In the genomic region with DNA sequence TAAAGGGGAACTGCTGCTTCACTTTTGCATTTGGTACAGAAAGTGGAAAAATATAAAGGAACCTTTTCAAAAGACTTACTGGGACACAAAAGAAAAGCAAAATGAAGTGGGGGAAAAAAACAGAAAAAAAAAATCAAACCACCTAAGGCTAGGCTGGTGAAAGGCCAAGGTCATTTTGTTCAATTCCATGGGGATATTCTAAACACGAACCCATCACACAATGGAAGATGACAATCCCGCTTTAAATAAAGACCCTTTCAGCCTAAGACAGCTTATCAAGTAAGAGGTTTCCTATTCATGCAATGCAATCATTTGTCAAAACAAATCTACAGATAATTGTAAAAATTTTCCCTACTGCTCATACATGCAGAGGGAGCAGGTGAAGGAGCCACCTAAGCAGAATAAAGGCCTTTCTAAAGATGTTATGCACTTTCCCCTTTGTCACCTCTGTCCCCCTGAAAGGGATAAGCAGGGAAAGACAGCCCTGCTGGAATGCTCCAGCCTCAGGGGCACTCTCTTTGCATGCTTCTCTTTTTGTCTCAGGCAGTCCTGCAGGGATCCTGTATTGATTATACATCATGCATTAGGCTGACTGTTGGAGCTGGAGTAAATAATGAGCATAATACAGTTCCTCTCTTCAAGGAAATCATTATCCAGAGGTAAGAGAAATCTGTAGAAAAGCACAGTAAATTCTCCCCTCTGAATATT, we compare ENCODE assay signal across 26 mouse cellular contexts.
DNase-seq lines count a peak whose midpoint lies in the region; ATAC-seq lines count a peak whose summit lies in the region.
"Had no signal": no experiment of that assay in that cellular context is flagged by ENCODE, and none has a peak within 500 bp of the region (broad histone marks: within the 10 kb centered on the region; RNA-seq: fewer than 3 reads in every experiment).

No protein-coding gene starts in this region.

- peak overlapping the region; percentile 45 for H3K27ac ChIP-seq in hindbrain, embryonic 10.5 days
- no peak overlapping the region for H3K27ac ChIP-seq in hindbrain, embryonic 16.5 days (ENCODE audit: low read depth, low read length)
- H3K27ac ChIP-seq in midbrain, embryonic 11.5 days (ENCODE audit: low read depth, low read length), result no peak overlapping the region
- peak overlapping the region; percentile 61; the same call in 1 of the 2 replicates for H3K27ac ChIP-seq in midbrain, embryonic 16.5 days (ENCODE audit: low read length)
- H3K27ac ChIP-seq: embryonic facial prominence, embryonic 12.5 days; heart, embryonic 13.5 days; hindbrain, embryonic 15.5 days; intestine, embryonic 15.5 days; liver, embryonic 15.5 days; neural tube, embryonic 12.5 days had no signal

- WGBS in hindbrain, embryonic 10.5 days, result 51% methylated on average over 2 of the region's 2 CpGs
- WGBS in hindbrain, embryonic 16.5 days, result 41% methylated on average over 2 of the region's 2 CpGs
- WGBS in midbrain, embryonic 11.5 days, result 47% methylated on average over 2 of the region's 2 CpGs
- WGBS in midbrain, embryonic 16.5 days, result 3% methylated on average over 2 of the region's 2 CpGs

- H3K4me1 ChIP-seq in hindbrain, embryonic 10.5 days (replicated peaks), result peaks cover 5% of the 10 kb centered on the region; the same call in 1 of the 2 replicates
- no peaks in the 10 kb centered on the region for H3K4me1 ChIP-seq in hindbrain, embryonic 16.5 days (ENCODE audit: control insufficient read depth, insufficient read depth, low read depth, low read length)
- H3K4me1 ChIP-seq in midbrain, embryonic 11.5 days (ENCODE audit: control insufficient read depth, insufficient read depth, low read length), result peaks cover 5% of the 10 kb centered on the region; the same call in 1 of the 2 replicates
- no peaks in the 10 kb centered on the region for H3K4me1 ChIP-seq in midbrain, embryonic 16.5 days (ENCODE audit: control insufficient read depth, insufficient read depth, low read length)
- H3K4me1 ChIP-seq: embryonic facial prominence, embryonic 12.5 days; heart, embryonic 13.5 days; hindbrain, embryonic 15.5 days; intestine, embryonic 15.5 days; liver, embryonic 15.5 days; neural tube, embryonic 12.5 days had no signal

- H3K36me3 ChIP-seq in hindbrain, embryonic 10.5 days, result no peaks in the 10 kb centered on the region
- no peaks in the 10 kb centered on the region for H3K36me3 ChIP-seq in hindbrain, embryonic 16.5 days (ENCODE audit: control insufficient read depth, insufficient read depth, low read length)
- H3K36me3 ChIP-seq in midbrain, embryonic 11.5 days (ENCODE audit: control insufficient read depth, insufficient read depth, low read length), result no peaks in the 10 kb centered on the region
- H3K36me3 ChIP-seq in midbrain, embryonic 16.5 days (ENCODE audit: control insufficient read depth, insufficient read depth, low read length), result no peaks in the 10 kb centered on the region
- H3K36me3 ChIP-seq: embryonic facial prominence, embryonic 12.5 days; heart, embryonic 13.5 days; hindbrain, embryonic 15.5 days; intestine, embryonic 15.5 days; liver, embryonic 15.5 days; neural tube, embryonic 12.5 days had no signal

- no peak overlapping the region for H3K4me2 ChIP-seq in hindbrain, embryonic 16.5 days (ENCODE audit: low read length)
- H3K4me2 ChIP-seq in midbrain, embryonic 11.5 days, result no peak overlapping the region
- H3K4me2 ChIP-seq in midbrain, embryonic 16.5 days (ENCODE audit: low read length), result no peak overlapping the region
- H3K4me2 ChIP-seq: embryonic facial prominence, embryonic 12.5 days; heart, embryonic 13.5 days; hindbrain, embryonic 15.5 days; intestine, embryonic 15.5 days; liver, embryonic 15.5 days; lung, embryonic 14.5 days; neural tube, embryonic 12.5 days had no signal

- no peaks in the 10 kb centered on the region for H3K27me3 ChIP-seq in hindbrain, embryonic 10.5 days (ENCODE audit: insufficient read depth, poor library complexity, severe bottlenecking)
- H3K27me3 ChIP-seq in hindbrain, embryonic 16.5 days (replicated peaks; ENCODE audit: control insufficient read depth, insufficient read depth, low read length), result no peaks in the 10 kb centered on the region
- H3K27me3 ChIP-seq in midbrain, embryonic 11.5 days (ENCODE audit: control insufficient read depth, insufficient read depth, low read length), result no peaks in the 10 kb centered on the region
- H3K27me3 ChIP-seq in midbrain, embryonic 16.5 days (ENCODE audit: control insufficient read depth, insufficient read depth, low read depth, low read length), result no peaks in the 10 kb centered on the region
- H3K27me3 ChIP-seq: CH12.LX; embryonic facial prominence, embryonic 12.5 days; heart, embryonic 13.5 days; hindbrain, embryonic 15.5 days; intestine, embryonic 15.5 days; liver, embryonic 15.5 days; neural tube, embryonic 12.5 days had no signal

- DNase-seq in embryo, embryonic 10.5 days (ENCODE audit: low spot score), result peak; percentile 1
- no peak for DNase-seq in embryo, embryonic 9.5 days (ENCODE audit: extremely low spot score)
- DNase-seq in hindbrain, embryonic 10.5 days (ENCODE audit: low spot score), result no peak
- DNase-seq in midbrain, embryonic 11.5 days (ENCODE audit: low spot score, missing footprints), result no peak
- DNase-seq in spleen, adult 12 weeks (ENCODE audit: low spot score), result no peak
- no peak for DNase-seq in thymus, postnatal 10 days (ENCODE audit: low spot score in 2 of 2)
- DNase-seq: adrenal gland, adult 2 months; adrenal gland, postnatal 36 days; cerebellum, adult 2 months; cerebellum, postnatal 25 days; heart, postnatal 10 days; kidney, adult 2 months; kidney, postnatal 36 days; lung, embryonic 14.5 days; lung, postnatal 14 days had no signal

- no peak overlapping the region for H3K4me3 ChIP-seq in hindbrain, embryonic 10.5 days
- H3K4me3 ChIP-seq in hindbrain, embryonic 16.5 days (ENCODE audit: low read length), result no peak overlapping the region
- no peak overlapping the region for H3K4me3 ChIP-seq in midbrain, embryonic 11.5 days (ENCODE audit: low read depth, low read length)
- no peak overlapping the region for H3K4me3 ChIP-seq in midbrain, embryonic 16.5 days (ENCODE audit: low read depth, low read length)
- H3K4me3 ChIP-seq: embryonic facial prominence, embryonic 12.5 days; heart, embryonic 13.5 days; hindbrain, embryonic 15.5 days; intestine, embryonic 15.5 days; liver, embryonic 15.5 days; myocyte; neural tube, embryonic 12.5 days had no signal

- no peaks in the 10 kb centered on the region for H3K9me3 ChIP-seq in hindbrain, embryonic 10.5 days
- H3K9me3 ChIP-seq in hindbrain, embryonic 16.5 days (ENCODE audit: control insufficient read depth, low read length), result no peaks in the 10 kb centered on the region
- no peaks in the 10 kb centered on the region for H3K9me3 ChIP-seq in midbrain, embryonic 11.5 days (ENCODE audit: control insufficient read depth, low read length)
- no peaks in the 10 kb centered on the region for H3K9me3 ChIP-seq in midbrain, embryonic 16.5 days (replicated peaks; ENCODE audit: control insufficient read depth, low read length, poor library complexity, severe bottlenecking)
- H3K9me3 ChIP-seq: embryonic facial prominence, embryonic 12.5 days; heart, embryonic 13.5 days; hindbrain, embryonic 15.5 days; intestine, embryonic 15.5 days; liver, embryonic 15.5 days; neural tube, embryonic 12.5 days had no signal

- H3K9ac ChIP-seq in hindbrain, embryonic 16.5 days (ENCODE audit: low read depth, low read length), result no peak overlapping the region
- H3K9ac ChIP-seq in midbrain, embryonic 11.5 days (ENCODE audit: low read length), result no peak overlapping the region
- H3K9ac ChIP-seq in midbrain, embryonic 16.5 days (ENCODE audit: low read depth, low read length), result no peak overlapping the region
- H3K9ac ChIP-seq: embryonic facial prominence, embryonic 12.5 days; heart, embryonic 13.5 days; hindbrain, embryonic 15.5 days; intestine, embryonic 15.5 days; liver, embryonic 15.5 days; lung, embryonic 14.5 days; neural tube, embryonic 12.5 days had no signal

- no peak for ATAC-seq in hindbrain, embryonic 16.5 days
- ATAC-seq in midbrain, embryonic 11.5 days (ENCODE audit: low FRiP score), result peak; percentile 89
- 0 out of 2 replicates have a peak, but pooled peaks have one; percentile 21 for ATAC-seq in midbrain, embryonic 16.5 days
- ATAC-seq: activated CD4-positive, CD25-positive, alpha-beta regulatory T cell, adult 4 months; intestine, embryonic 15.5 days had no signal

Comparison
In these comparisons a context has a peak if more than half of its experiments do, and no peak if none do; other contexts are left out.
1. H3K27ac ChIP-seq: peak in hindbrain, embryonic 10.5 days (single experiment) and midbrain, embryonic 16.5 days (single experiment); none in hindbrain, embryonic 16.5 days (single experiment) and midbrain, embryonic 11.5 days (single experiment).